Mouse (Mus musculus): ENCODE results near the gene Ogdh.

The Ogdh gene

GRCm38 (mm10) chr11:6404699-6405566, 113.5 kb downstream of the Ogdh start:
- DNase-seq (ENCODE audit: low read depth in 1 of 2, low spot score in 2 of 2), result no peak

GRCm38 (mm10) chr11:6405591-6406081, 114.2 kb downstream of the Ogdh start:
- no peak for DNase-seq (ENCODE audit: low read depth in 1 of 2, low spot score in 2 of 2)
